Mouse (Mus musculus) kidney, embryonic 16.5 days (tissue): ENCODE data around the gene Atp2a3. TPM values are rescaled to one million over a fixed set of nuclear protein-coding genes. Genes with fewer than 3 reads are reported as not detected.
A peak's percentile ranks its signal among the peaks of the same experiment; 100 is the strongest.

Experiments
- ATAC-seq: fragments of 200-750 bp; cut with Nextera tagmentation; 2 replicates; pipeline ENCODE4 v1.8.0; 2017; ENCODE audit warnings: moderate TSS enrichment; ENCODE audit not compliant: low FRiP score, low TSS enrichment
- H3K27ac ChIP-seq: fragments of 300-500 bp; sonication (generic); 2 replicates; pipeline ENCODE4 v1.5.1; 2014; ENCODE audit warnings: low read length
- H3K27me3 ChIP-seq: fragments of 300-500 bp; sonication (generic); 2 replicates; pipeline ENCODE4 v1.6.1; 2014; ENCODE audit warnings: low read length, control low read depth, mixed read lengths; ENCODE audit not compliant: insufficient read depth
- H3K36me3 ChIP-seq: fragments of 300-500 bp; sonication (generic); 2 replicates; pipeline ENCODE4 v1.6.1; 2014; ENCODE audit warnings: low read length, control low read depth, mixed read lengths; ENCODE audit not compliant: insufficient read depth
- H3K4me1 ChIP-seq: fragments of 300-500 bp; sonication (generic); 2 replicates; pipeline ENCODE4 v1.6.1; 2014; ENCODE audit warnings: low read length, control low read depth, mixed read lengths; ENCODE audit not compliant: insufficient read depth
- H3K4me2 ChIP-seq: fragments of 300-500 bp; sonication (generic); replicated peaks from 2 replicates; pipeline ENCODE4 v1.6.1; 2014; ENCODE audit warnings: low read depth, low read length
- H3K4me3 ChIP-seq: fragments of 300-500 bp; sonication (generic); 2 replicates; pipeline ENCODE4 v1.5.1; 2014; ENCODE audit warnings: mild to moderate bottlenecking, low read length
- H3K9ac ChIP-seq: fragments of 300-500 bp; sonication (generic); replicated peaks from 2 replicates; pipeline ENCODE4 v1.6.1; 2014; ENCODE audit warnings: low read length
- H3K9me3 ChIP-seq: fragments of 300-500 bp; sonication (generic); 2 replicates; pipeline ENCODE4 v1.6.1; 2016; ENCODE audit warnings: low read length, control low read depth
- WGBS: fragments of 180-500 bp; shearing (Covaris S2); extraction: QIAGEN DNeasy Blood & Tissue Kit; methylation state at CpG from one replicate; pipeline ENCODE4 v1.1.7; 2014; 5-methylcytosine and 5-hydroxymethylcytosine counted together
- polyA plus RNA-seq: library from polyadenylated mRNA; unstranded; fragments of >200 nt; fragmentation: Nextera tagmentation; extraction: Ambion mirVana; gene quantifications from 2 replicates; pipeline ENCODE4 v1.2.1, GENCODE M21; 2015

Atp2a3 gene
- polyA plus RNA-seq, 1 experiment from 2014 or later, result 5.9 TPM

GRCm38 (mm10) chr11:72953440-72954151 lies 7.4 kb upstream of the Atp2a3 start:
- Histone ChIP-seq H3K36me3 (no peaks in the 10 kb centered on the region), H3K4me1 (peaks cover 36% of the 10 kb centered on the region), H3K27me3 (no peaks in the 10 kb centered on the region), H3K4me2 (no peak overlapping the region), H3K9ac (no peak overlapping the region), H3K9me3 (no peaks in the 10 kb centered on the region), H3K4me3 (no peak overlapping the region), H3K27ac (no peak overlapping the region; the same call in 1 of the 2 replicates)
- 83% methylated on average over 4 of the region's 4 CpGs for WGBS
- no peak for ATAC-seq

DNA sequence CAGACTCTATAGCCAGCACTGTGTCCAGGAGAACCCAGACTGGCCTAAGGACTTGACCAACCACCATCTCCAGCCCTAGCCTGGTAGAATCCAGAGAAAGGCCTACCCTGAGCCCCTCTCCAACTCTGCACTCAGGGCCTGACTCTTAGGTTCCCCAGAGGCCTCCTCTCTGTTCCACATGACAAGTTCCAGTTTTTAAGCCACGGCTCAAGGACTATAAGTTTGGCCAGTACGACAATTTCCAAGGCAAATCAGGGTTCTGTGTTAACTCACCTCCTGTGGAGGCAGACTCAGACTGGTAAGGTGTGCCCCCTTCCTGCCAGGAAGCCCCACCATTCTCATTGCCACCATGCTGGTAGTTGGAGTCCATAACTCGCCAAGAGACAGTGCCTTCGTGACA lies 6.8 kb upstream of the Atp2a3 start:
- Histone ChIP-seq H3K4me3 (no peak overlapping the region), H3K9me3 (no peaks in the 10 kb centered on the region), H3K4me1 (peaks cover 36% of the 10 kb centered on the region), H3K36me3 (no peaks in the 10 kb centered on the region), H3K4me2 (no peak overlapping the region), H3K27ac (no peak overlapping the region), H3K9ac (no peak overlapping the region), H3K27me3 (no peaks in the 10 kb centered on the region)
- no peak for ATAC-seq
- 84% methylated on average over 4 of the region's 4 CpGs for WGBS

DNA sequence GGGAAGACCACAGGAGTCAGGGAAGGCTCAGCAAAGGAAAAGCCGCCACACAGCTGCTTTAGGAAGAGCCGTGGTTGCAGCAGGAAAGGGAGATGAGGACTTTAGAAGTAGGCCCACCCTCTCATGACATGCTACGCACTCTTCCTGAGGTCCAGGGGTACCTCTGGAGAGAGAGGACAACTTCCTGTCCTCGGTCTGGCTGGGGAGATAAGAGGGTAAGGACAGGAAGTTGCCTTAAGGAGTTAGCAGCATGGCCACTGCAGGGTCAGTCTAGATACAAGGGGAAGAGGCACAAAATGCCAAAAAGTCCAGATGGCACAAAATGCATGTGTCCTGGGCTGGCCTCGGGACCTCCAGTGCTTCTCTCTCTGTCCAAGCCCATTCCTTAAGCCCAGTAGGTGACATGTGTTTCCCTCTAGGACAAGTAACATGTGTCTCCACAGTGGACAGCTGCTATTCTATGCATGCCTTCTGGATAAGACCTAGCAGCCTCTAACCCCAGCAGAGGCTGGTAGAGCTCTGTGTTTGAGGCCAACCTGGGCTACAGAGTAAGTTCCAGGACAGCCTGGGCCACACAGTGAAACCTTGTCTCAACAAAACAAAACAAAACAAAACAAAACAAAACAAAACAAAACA lies 5.5 kb upstream of the Atp2a3 start:
- H3K27ac ChIP-seq, result 0 out of 2 replicates have a peak overlapping the region, but pooled peaks have one; percentile 19

DNA sequence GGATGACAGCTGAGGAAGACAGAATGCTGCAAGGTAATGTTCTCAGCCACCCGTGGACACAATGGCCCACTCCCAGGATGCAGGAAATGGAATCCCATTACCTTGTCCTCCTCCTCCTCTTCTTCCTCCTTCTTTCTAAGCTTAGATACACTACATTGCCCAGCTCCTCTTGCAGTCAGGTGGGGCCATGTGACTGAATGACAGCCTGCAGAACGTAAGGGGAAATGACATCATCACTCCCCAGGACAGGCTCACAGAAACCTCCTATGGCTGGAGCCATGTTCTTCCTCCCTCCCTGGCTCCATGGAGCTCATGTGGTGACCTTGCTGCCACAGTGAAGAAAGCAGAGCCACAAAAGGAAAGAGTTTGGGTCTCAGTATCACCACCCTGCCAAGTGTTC lies 3.7 kb upstream of the Atp2a3 start:
- no peak overlapping the region for H3K9ac ChIP-seq
- 20% methylated on average over 2 of the region's 2 CpGs for WGBS
- peaks cover 26% of the 10 kb centered on the region for H3K27me3 ChIP-seq
- H3K4me1 ChIP-seq, result peaks cover 39% of the 10 kb centered on the region
- ATAC-seq, result no peak
- no peak overlapping the region for H3K4me2 ChIP-seq
- H3K27ac ChIP-seq, result no peak overlapping the region
- no peaks in the 10 kb centered on the region for H3K9me3 ChIP-seq
- no peak overlapping the region for H3K4me3 ChIP-seq
- no peaks in the 10 kb centered on the region for H3K36me3 ChIP-seq

More for the DNA sequence above, 5.5 kb upstream of the Atp2a3 start:
- H3K4me2 ChIP-seq, result no peak overlapping the region
- no peak overlapping the region for H3K4me3 ChIP-seq
- no peaks in the 10 kb centered on the region for H3K36me3 ChIP-seq
- ATAC-seq, result no peak
- no peak overlapping the region for H3K9ac ChIP-seq
- 49% methylated on average over 5 of the region's 5 CpGs for WGBS
- H3K27me3 ChIP-seq, result peaks cover 9% of the 10 kb centered on the region
- no peaks in the 10 kb centered on the region for H3K9me3 ChIP-seq
- peaks cover 40% of the 10 kb centered on the region for H3K4me1 ChIP-seq

DNA sequence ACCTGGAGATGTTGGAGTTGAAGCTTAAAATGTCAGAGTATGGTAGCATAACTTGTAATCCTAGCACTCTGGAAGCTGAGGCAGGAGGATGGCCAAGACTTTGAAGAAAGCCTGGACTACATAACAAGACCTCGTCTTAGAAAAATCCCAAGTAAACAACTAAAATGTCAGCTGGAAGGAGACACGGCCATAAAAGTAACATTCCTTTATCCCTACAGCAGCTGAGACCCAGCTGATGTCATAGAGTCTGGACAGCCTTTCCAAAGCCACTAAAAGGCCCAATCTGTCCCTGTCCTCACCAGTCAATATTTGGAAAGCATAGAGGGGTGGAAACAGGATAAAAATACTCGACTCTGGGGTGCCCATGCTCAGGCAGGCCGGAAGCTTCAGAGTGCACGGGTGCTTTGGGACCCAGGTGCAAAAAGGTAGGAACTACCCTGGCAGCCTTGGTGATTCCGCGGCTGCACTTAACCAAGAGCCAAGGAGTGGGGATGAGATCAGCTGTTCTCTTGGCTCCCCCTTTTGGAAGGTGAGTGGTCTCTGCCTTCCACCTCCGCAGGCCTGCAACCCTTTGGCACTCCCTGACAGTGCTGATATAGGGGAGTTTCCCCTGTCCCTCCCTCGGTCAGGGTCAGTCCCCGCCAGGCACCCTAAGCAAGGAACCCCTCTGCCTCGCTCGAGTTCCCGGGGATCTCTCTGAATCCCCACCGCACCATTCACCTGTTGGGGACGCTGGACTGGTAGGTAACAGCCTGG lies 867 bp upstream of the Atp2a3 start:
- Histone ChIP-seq H3K4me1 (peaks cover 38% of the 10 kb centered on the region), H3K9me3 (no peaks in the 10 kb centered on the region), H3K36me3 (no peaks in the 10 kb centered on the region), H3K9ac (no peak overlapping the region), H3K27me3 (peaks cover 30% of the 10 kb centered on the region), H3K4me3 (no peak overlapping the region; the same call in 1 of the 2 replicates), H3K4me2 (no peak overlapping the region), H3K27ac (no peak overlapping the region)
- ATAC-seq, result no peak
- 17% methylated on average over 15 of the region's 15 CpGs for WGBS

DNA sequence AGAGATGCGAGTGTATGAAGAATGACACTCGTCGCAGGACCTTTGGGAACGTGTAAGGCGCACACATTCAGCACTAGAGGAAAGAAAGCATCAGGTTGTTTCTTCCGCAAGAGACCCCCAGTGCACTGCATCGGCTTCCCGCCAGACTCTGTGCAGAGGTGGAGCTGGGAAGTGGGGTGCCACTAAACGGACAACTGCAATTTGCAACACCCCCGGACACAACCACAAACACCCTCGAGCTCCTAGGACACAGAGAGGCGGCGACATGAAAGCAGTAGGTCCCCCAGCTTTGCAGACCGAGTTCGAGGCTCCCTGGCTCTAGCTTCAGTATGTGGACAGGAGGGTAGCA lies 272 bp upstream of the Atp2a3 start:
- Histone ChIP-seq H3K27ac (no peak overlapping the region), H3K4me1 (peaks cover 35% of the 10 kb centered on the region), H3K27me3 (peaks cover 30% of the 10 kb centered on the region), H3K4me3 (peak overlapping the region; percentile 44), H3K9ac (0 out of 2 replicates have a peak overlapping the region, but pooled peaks have one; percentile 14), H3K4me2 (peak overlapping the region; percentile 65), H3K9me3 (no peaks in the 10 kb centered on the region), H3K36me3 (no peaks in the 10 kb centered on the region)
- ATAC-seq, result no peak
- 5% methylated on average over 15 of the region's 15 CpGs for WGBS

- no peak for ATAC-seq
- no peaks in the 10 kb centered on the region for H3K36me3 ChIP-seq
- peaks cover 35% of the 10 kb centered on the region for H3K4me1 ChIP-seq
- H3K9ac ChIP-seq, result no peak overlapping the region
- H3K27ac ChIP-seq, result no peak overlapping the region
- H3K27me3 ChIP-seq, result peaks cover 30% of the 10 kb centered on the region
- 66% methylated on average over 2 of the region's 2 CpGs for WGBS
- H3K4me3 ChIP-seq, result no peak overlapping the region
- H3K4me2 ChIP-seq, result no peak overlapping the region
- no peaks in the 10 kb centered on the region for H3K9me3 ChIP-seq
Measured at GRCm38 (mm10) chr11:72962378-72962777, 1.4 kb downstream of the Atp2a3 start.

DNA sequence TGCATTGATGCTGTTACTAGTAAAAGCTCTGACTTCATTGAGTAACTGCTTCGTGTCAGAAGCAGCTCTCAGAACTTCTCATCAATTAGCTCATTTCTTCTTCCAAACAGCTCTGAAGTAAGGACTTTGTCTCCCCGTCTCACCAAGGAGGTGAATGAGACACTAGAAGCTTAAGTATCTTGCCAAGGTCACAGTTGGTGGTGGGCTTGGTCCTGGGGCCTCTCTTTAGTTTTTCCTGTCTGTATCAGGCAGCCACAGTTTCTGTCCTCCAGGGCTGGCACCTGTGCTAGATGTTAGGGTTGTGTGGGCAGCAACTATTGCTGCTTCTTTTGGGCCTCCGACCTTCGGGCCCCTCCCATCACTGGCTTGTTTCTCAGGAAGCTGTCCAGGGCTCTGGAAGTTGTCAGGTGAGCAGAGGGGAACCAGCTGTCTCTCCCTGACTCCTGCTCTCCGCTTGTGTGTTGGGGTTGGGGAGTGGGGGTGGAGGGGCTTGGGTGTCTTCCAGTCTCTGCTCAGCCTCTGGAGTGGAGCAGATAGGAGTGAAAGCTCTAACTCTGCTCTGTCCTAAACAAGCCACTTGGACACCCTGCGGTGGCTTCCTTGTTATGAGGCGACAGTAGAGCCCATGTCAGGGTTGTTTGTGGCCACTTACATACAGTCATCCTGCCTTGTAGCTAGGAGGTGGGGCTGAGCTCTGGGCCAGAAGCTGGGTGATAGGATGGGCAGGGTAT lies 2.3 kb downstream of the Atp2a3 start:
- no peak overlapping the region for H3K4me2 ChIP-seq
- 34% methylated on average over 7 of the region's 7 CpGs for WGBS
- no peaks in the 10 kb centered on the region for H3K36me3 ChIP-seq
- H3K9ac ChIP-seq, result no peak overlapping the region
- H3K4me1 ChIP-seq, result peaks cover 35% of the 10 kb centered on the region
- 0 out of 2 replicates have a peak, but pooled peaks have one; percentile 29 for ATAC-seq
- H3K27ac ChIP-seq, result no peak overlapping the region
- no peaks in the 10 kb centered on the region for H3K9me3 ChIP-seq
- H3K27me3 ChIP-seq, result peaks cover 30% of the 10 kb centered on the region
- no peak overlapping the region for H3K4me3 ChIP-seq

DNA sequence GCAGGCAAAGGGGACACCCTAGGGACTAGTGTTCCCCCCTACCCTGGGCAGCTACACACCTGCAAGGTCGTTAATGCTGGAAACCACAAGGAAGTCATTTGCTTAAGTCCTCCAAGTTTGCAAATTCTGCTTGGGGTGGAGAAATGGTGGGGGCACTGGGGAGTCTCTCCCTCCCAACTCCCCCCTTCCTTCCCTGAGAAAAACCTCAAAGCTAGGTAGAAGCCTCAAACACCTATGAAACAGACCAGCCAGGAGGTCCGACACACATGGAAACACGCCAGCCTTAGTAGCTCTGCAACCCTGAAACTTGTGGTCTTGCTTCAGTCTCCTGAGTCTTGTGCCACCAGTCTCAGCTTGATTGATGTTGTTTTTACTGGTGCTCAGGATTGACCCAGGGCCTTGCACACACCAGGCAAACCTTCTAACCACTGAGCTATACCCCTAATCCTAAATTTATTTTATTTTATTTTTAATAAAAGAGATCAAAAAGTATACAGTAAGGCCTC lies 2.9 kb downstream of the Atp2a3 start:
- no peak overlapping the region for H3K4me3 ChIP-seq
- no peaks in the 10 kb centered on the region for H3K9me3 ChIP-seq
- H3K27me3 ChIP-seq, result peaks cover 30% of the 10 kb centered on the region
- H3K36me3 ChIP-seq, result no peaks in the 10 kb centered on the region
- no peak for ATAC-seq
- no peak overlapping the region for H3K4me2 ChIP-seq
- 54% methylated on average over 3 of the region's 3 CpGs for WGBS
- H3K4me1 ChIP-seq, result peaks cover 35% of the 10 kb centered on the region
- no peak overlapping the region for H3K9ac ChIP-seq
- no peak overlapping the region for H3K27ac ChIP-seq
